Mouse (Mus musculus): Measurements from ENCODE around the gene Ptprm. TPM values are rescaled to one million over a fixed set of nuclear protein-coding genes. Genes with fewer than 3 reads are reported as not detected.

The Ptprm gene
- polyA plus RNA-seq, 1 experiment from 2014 or later = 1.0 TPM

DNA sequence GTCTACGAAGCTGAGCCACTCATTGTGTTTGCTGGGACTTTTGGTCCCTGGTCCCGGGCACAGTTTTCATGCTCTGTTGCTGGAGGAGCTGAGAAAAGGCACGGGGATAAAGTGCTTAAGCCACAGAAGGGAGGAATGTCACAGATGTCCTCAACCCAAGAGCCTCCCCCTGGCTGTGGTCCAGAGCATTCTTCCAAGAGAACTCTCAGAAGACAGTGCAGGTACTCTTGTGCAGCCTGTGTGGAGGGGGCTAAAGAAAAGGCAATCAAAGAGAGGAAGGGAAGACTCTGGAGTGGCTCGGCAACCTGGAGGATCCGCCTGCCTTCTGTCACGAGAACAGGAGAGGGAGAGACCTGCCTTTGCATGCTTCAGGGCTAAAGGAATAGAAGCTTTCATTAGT, 617.8 kb downstream of the Ptprm start:
- DNase-seq (no peak), ATAC-seq (ENCODE audit: low read depth) (no peak)
- WGBS (ENCODE audit: insufficient replicate concordance) = 58% methylated on average over 6 of the region's 6 CpGs
- Histone ChIP-seq H3K4me1 (replicated peaks) (no peaks in the 10 kb centered on the region), H3K27me3 (no peaks in the 10 kb centered on the region), H3K4me3 (replicated peaks) (no peak overlapping the region), H3K4me2 (no peak overlapping the region), H3K27ac (no peak overlapping the region), H3K36me3 (no peaks in the 10 kb centered on the region), H3K9me3 (replicated peaks) (no peaks in the 10 kb centered on the region), H3K9ac (no peak overlapping the region)

DNA sequence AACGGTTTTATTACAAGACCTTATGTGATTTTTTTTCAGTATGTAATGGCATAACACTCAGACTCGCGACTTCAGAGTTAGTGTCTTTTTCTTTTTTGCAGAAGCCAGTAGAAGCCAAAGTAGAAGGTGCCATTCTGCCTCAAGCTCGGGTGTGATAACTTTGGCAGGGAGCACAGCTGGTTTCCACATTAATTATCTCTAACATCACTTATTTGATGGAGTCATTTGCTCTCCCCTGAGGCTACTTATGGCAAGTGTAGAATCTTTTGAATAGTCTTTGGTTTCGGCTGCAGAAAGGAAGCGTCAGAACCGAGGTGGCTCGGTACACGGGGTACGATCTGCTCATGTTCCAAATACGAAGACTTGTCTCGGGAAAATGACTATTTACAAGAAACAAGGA, 620.7 kb downstream of the Ptprm start:
- Histone ChIP-seq H3K36me3 (no peaks in the 10 kb centered on the region), H3K9ac (no peak overlapping the region), H3K4me1 (replicated peaks) (no peaks in the 10 kb centered on the region), H3K4me2 (no peak overlapping the region), H3K4me3 (replicated peaks) (no peak overlapping the region), H3K27me3 (no peaks in the 10 kb centered on the region), H3K9me3 (replicated peaks) (no peaks in the 10 kb centered on the region), H3K27ac (no peak overlapping the region)
- ATAC-seq (ENCODE audit: low read depth) = no peak
- DNase-seq = no peak
- WGBS (ENCODE audit: insufficient replicate concordance) = 72% methylated on average over 12 of the region's 12 CpGs

DNA sequence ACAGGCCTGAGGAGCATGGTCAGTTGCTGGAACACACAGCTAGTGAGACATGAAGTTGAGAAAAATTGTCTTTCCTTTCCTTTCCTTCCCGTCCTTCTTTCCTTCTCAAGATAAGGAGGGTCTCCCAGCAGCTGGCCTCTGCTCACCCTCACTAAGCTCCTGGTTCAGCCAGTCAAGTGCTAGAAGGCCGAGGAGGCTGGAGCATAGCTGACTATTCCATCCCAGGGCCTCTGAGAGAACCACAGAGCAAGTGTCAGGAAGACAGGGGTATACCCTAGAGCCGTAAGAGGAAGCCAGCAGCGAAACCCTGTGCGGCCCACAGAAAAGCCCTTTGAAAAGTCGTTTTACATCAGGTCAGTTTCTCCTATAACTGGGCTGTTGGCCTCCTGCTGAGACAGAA, 624.3 kb downstream of the Ptprm start:
- ATAC-seq (ENCODE audit: low read depth) = no peak
- H3K9me3 ChIP-seq (replicated peaks) = no peaks in the 10 kb centered on the region
- H3K4me3 ChIP-seq (replicated peaks) = no peak overlapping the region
- DNase-seq = no peak
- no peak overlapping the region for H3K9ac ChIP-seq
- WGBS (ENCODE audit: insufficient replicate concordance) = 55% methylated on average over 6 of the region's 6 CpGs
- no peaks in the 10 kb centered on the region for H3K4me1 ChIP-seq (replicated peaks)
- H3K4me2 ChIP-seq = no peak overlapping the region
- H3K27me3 ChIP-seq = no peaks in the 10 kb centered on the region
- H3K36me3 ChIP-seq = no peaks in the 10 kb centered on the region
- no peak overlapping the region for H3K27ac ChIP-seq

DNA sequence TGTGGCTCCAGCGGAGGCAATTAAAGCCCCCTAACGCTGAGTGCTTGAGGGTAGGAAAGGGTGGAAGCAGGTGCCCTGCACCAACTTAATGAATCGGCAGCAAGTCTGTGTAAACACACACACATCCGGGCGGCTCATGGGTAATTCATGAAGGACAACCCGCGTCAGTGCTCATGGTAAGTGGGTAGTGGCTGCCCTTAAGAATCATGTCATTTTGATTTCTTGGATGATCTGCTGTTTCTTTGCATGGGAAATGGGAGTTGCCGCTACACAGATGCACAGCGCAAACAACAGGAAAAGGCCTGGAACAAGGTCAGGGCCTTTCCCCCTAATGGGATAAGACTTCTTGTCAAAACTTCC, 633.3 kb downstream of the Ptprm start:
- H3K4me1 ChIP-seq (replicated peaks) = no peaks in the 10 kb centered on the region
- H3K27ac ChIP-seq = no peak overlapping the region
- H3K9ac ChIP-seq = no peak overlapping the region
- no peak for ATAC-seq (ENCODE audit: low read depth)
- DNase-seq = no peak
- no peaks in the 10 kb centered on the region for H3K36me3 ChIP-seq
- no peak overlapping the region for H3K4me3 ChIP-seq (replicated peaks)
- H3K27me3 ChIP-seq = no peaks in the 10 kb centered on the region
- WGBS (ENCODE audit: insufficient replicate concordance) = 69% methylated on average over 9 of the region's 9 CpGs
- H3K9me3 ChIP-seq (replicated peaks) = no peaks in the 10 kb centered on the region
- no peak overlapping the region for H3K4me2 ChIP-seq

DNA sequence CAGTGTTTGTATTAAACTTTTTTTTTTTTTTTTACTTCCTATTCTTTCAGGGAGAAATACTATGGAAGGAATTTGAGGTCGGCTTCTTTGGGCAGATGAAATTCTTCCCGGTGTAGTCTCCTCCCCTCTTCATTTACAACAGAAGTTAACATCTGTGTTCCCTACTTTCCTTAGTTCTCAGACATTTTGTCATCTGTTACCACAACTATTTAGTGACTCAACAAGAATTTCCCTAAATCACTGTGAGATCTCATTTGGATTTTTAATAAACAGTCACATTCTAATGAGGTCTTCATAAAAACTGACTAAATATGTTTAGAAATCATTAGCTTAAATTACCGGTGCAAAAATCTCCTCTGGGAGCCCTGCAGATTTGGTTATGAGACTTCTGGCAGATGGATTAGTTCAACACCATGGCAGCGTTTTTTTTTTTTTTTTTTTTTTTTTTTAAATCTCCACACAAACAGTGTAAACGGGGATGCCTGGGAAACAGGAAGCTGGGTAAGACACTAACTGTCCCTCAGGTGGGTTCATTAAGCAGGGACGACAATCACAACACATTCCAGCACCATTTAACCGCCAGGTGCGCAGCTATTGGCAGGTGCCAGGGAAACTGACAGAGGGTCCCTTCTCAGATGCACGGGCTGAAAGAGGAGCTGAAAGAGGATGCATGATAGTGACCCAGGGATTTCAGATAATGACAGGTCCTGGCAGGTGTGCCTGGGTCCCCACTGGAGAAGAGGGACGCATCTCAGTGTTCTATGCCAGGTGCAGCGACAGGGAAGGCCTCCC, 633.9 kb downstream of the Ptprm start:
- H3K9me3 ChIP-seq (replicated peaks) = no peaks in the 10 kb centered on the region
- H3K4me3 ChIP-seq (replicated peaks) = no peak overlapping the region
- no peak overlapping the region for H3K4me2 ChIP-seq
- H3K27me3 ChIP-seq = no peaks in the 10 kb centered on the region
- WGBS (ENCODE audit: insufficient replicate concordance) = 61% methylated on average over 11 of the region's 11 CpGs
- no peak overlapping the region for H3K9ac ChIP-seq
- no peaks in the 10 kb centered on the region for H3K4me1 ChIP-seq (replicated peaks)
- no peaks in the 10 kb centered on the region for H3K36me3 ChIP-seq
- H3K27ac ChIP-seq = no peak overlapping the region
- ATAC-seq (ENCODE audit: low read depth) (no peak), DNase-seq (no peak)

DNA sequence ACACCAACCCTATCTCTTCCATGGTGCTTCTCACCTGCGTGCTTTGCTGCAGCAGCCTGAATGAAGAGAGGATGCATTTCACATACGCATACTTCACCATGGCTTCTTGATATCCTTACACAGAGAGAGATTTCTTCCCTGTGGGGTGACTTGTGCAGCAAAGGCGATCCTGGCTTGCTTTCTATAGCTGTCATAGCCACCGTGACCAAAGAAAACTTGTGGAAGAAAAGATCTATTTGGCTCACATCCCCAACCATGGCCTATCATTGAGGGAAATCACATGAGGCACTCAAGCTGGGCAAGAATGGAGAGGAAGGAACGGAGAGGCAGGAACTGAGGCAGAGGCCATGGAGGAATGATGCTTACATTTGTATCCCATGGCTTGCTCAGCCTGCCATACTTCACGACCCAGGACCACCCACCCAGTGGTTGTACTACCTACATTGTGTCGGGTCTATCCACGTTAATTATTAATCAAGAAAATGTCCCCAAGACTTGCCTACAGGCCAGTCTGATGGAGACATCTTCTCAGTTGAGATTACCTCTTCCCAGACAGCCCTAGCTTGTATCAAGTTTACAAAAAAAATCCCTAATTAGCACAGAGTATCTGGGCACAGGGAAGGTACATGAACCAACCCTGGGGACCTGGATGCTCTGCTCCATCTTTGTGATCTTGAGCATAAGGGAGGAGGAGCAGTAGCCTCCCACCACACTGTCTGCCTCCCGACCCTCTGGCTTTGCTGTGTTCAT, 641.6 kb downstream of the Ptprm start:
- no peaks in the 10 kb centered on the region for H3K36me3 ChIP-seq
- DNase-seq = no peak
- ATAC-seq (ENCODE audit: low read depth) = no peak
- H3K4me2 ChIP-seq = no peak overlapping the region
- H3K9me3 ChIP-seq (replicated peaks) = no peaks in the 10 kb centered on the region
- no peak overlapping the region for H3K9ac ChIP-seq
- H3K4me3 ChIP-seq (replicated peaks) = no peak overlapping the region
- peaks cover 10% of the 10 kb centered on the region for H3K4me1 ChIP-seq (replicated peaks)
- WGBS (ENCODE audit: insufficient replicate concordance) = 68% methylated on average over 9 of the region's 9 CpGs
- no peaks in the 10 kb centered on the region for H3K27me3 ChIP-seq
- no peak overlapping the region for H3K27ac ChIP-seq

DNA sequence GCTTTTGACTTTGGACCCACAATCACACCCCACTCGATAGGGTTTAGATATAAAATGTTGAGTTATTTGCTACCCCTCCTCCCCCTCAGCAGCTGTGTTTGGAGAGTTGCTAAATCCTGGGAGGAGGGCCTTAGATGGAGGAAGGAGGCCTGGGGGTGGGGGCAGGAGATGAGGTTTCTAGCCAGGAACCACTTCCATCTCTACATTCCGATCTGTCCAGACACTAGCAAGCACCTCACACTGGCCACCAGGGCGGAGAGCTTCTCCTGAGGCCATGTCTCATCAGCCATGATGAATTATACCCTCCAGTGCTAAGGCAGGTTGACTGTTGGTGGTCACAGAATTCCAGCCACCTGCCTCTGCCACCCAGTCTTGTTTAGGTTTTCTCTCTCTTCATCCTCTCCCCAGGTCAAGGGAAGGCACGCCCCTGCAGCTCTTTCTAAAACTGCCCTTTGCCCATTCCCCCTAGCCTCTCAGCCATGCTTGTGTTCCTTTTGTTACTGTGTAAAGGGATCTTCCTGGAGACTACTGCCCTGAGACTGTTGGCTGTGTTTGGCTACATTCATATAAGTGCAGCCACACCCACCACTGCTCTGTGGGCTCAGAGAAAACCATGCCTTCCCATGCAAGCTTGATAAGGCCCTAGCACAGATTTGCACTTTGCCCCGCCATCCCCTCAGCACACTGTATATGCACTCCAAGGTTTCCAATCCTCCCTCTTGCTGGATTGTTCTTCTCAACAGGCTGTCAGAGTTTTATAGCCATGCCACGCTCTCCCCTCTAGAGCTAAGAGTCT, 642.8 kb downstream of the Ptprm start:
- H3K27ac ChIP-seq = no peak overlapping the region
- no peaks in the 10 kb centered on the region for H3K9me3 ChIP-seq (replicated peaks)
- H3K36me3 ChIP-seq = no peaks in the 10 kb centered on the region
- H3K4me1 ChIP-seq (replicated peaks) = peaks cover 10% of the 10 kb centered on the region
- no peak for DNase-seq
- no peak for ATAC-seq (ENCODE audit: low read depth)
- no peaks in the 10 kb centered on the region for H3K27me3 ChIP-seq
- no peak overlapping the region for H3K9ac ChIP-seq
- H3K4me2 ChIP-seq = no peak overlapping the region
- 50% methylated on average over 6 of the region's 6 CpGs for WGBS (ENCODE audit: insufficient replicate concordance)
- no peak overlapping the region for H3K4me3 ChIP-seq (replicated peaks)

DNA sequence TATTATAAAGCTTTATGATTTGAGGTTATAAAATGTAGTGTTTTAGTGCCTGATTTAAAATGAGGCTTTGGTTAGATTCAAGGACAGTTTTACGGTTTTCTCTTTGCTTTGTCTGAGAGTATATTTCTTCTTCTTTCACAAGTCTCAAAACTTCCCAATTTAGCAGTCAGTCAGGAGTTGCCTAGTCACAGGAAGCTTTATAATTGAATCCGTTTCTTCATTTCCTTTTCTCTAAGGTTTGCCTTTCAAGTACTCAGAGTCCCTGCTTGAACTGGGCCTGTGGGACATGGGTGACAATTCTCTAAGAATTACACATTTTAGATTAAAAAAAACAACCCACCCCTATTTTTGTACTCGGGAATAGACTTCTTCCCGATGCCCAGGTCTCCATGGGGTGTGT, 643.7 kb downstream of the Ptprm start:
- H3K4me3 ChIP-seq (replicated peaks) = no peak overlapping the region
- WGBS (ENCODE audit: insufficient replicate concordance) = 29% methylated on average over 4 of the region's 4 CpGs
- DNase-seq (no peak), ATAC-seq (ENCODE audit: low read depth) (no peak)
- peaks cover 10% of the 10 kb centered on the region for H3K4me1 ChIP-seq (replicated peaks)
- H3K4me2 ChIP-seq = no peak overlapping the region
- H3K9me3 ChIP-seq (replicated peaks) = no peaks in the 10 kb centered on the region
- H3K36me3 ChIP-seq = no peaks in the 10 kb centered on the region
- no peaks in the 10 kb centered on the region for H3K27me3 ChIP-seq
- no peak overlapping the region for H3K9ac ChIP-seq
- no peak overlapping the region for H3K27ac ChIP-seq

DNA sequence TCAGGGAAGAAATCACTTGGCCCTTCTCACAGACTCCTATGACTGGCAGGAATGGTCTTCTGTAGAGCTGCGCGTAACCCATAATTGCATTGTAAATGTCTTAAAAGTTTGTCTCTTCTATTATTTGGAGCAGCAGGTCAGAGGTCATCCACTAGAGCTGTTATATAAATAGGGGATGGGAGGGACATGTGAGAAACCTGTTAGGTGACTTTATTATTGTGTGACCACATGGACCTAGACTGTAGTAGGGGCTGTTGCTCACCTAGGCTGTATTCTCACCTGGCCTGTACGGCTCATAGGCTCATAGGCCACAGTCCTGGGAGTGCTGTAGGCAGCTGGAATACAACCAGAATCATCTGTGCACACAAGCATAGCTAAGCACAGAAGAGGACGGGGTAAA, 645.5 kb downstream of the Ptprm start:
- WGBS (ENCODE audit: insufficient replicate concordance) = 74% methylated on average over 4 of the region's 4 CpGs
- no peak for ATAC-seq (ENCODE audit: low read depth)
- DNase-seq = no peak

DNA sequence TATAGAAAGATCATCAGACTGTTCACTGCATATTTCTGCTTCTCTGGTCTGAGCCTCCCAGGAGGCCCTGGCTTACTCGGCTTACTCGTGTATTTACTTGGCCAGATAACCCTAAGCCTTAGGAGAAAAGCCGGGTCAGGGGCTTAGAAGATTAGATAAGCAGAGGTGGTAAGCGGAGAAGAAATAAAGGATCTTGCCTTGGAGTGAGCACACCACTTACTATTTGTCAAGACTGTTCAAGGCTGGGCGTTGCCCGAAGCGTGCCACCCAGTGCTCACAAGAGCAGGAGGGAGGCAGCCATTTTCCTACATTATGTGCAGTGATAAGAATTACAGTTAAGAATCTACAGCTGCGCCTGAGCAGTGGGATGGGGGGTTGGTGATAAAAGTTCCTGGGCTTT, 646.6 kb downstream of the Ptprm start:
- DNase-seq = no peak
- WGBS (ENCODE audit: insufficient replicate concordance) = 32% methylated on average over 8 of the region's 8 CpGs
- H3K27ac ChIP-seq = no peak overlapping the region

More for the DNA sequence above, 645.5 kb downstream of the Ptprm start:
- H3K27ac ChIP-seq = no peak overlapping the region
- H3K9ac ChIP-seq = no peak overlapping the region
- H3K4me3 ChIP-seq (replicated peaks) = no peak overlapping the region
- no peaks in the 10 kb centered on the region for H3K27me3 ChIP-seq
- H3K4me2 ChIP-seq = no peak overlapping the region
- H3K36me3 ChIP-seq = no peaks in the 10 kb centered on the region
- H3K9me3 ChIP-seq (replicated peaks) = no peaks in the 10 kb centered on the region
- peaks cover 10% of the 10 kb centered on the region for H3K4me1 ChIP-seq (replicated peaks)

DNA sequence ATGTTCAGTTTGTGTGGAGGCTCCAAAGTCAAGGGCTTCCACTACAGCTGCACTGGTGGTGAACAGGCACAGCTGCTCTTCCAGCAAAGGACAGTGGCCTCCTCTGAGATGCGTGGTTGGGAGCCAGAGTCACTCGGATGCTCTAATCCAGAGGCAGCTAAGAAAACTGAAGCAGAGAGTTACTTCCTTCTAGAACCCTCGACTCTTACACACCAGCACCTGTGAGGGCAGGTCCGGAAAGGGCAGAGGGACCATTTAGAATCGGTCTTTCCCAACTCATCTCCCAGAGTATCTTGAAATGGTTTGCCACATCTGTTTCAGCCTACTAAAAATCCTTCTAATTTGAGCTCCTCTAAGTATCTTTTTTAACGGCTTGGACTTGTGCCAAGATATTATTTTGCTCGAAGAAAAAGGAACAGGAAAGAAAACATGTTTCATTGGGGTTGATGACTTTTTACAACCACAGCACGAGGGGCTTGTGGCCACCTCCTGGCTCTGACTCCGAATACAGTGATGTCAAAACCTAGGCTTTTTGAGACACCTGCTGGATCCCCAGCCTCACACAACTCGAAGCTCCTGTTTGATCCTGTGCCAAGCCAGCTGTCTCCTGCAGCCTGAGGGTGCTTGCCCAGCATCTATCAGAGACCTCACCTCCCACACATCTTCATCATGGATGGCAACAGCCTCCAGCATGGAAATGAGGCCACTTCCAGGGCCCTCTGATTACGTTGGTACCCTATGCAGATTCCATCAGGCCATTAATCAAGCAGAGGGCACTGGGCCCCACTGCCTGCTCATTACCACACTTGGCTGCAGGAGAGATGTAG, 652.7 kb downstream of the Ptprm start:
- Histone ChIP-seq H3K27ac (no peak overlapping the region), H3K9me3 (replicated peaks) (no peaks in the 10 kb centered on the region), H3K9ac (no peak overlapping the region), H3K4me3 (replicated peaks) (no peak overlapping the region), H3K27me3 (no peaks in the 10 kb centered on the region), H3K4me1 (replicated peaks) (no peaks in the 10 kb centered on the region), H3K36me3 (no peaks in the 10 kb centered on the region), H3K4me2 (no peak overlapping the region)
- ATAC-seq (ENCODE audit: low read depth) (no peak), DNase-seq (no peak)
- 57% methylated on average over 11 of the region's 11 CpGs for WGBS (ENCODE audit: insufficient replicate concordance)

More for the DNA sequence above, 646.6 kb downstream of the Ptprm start:
- H3K9ac ChIP-seq = no peak overlapping the region
- no peak overlapping the region for H3K4me2 ChIP-seq
- no peaks in the 10 kb centered on the region for H3K27me3 ChIP-seq
- peak; percentile 66 for ATAC-seq (ENCODE audit: low read depth)
- no peak overlapping the region for H3K4me3 ChIP-seq (replicated peaks)
- no peaks in the 10 kb centered on the region for H3K9me3 ChIP-seq (replicated peaks)
- H3K4me1 ChIP-seq (replicated peaks) = peaks cover 10% of the 10 kb centered on the region
- no peaks in the 10 kb centered on the region for H3K36me3 ChIP-seq
